Mouse (Mus musculus): ENCODE data around the gene Gm37240.

Gm37240 gene

DNA sequence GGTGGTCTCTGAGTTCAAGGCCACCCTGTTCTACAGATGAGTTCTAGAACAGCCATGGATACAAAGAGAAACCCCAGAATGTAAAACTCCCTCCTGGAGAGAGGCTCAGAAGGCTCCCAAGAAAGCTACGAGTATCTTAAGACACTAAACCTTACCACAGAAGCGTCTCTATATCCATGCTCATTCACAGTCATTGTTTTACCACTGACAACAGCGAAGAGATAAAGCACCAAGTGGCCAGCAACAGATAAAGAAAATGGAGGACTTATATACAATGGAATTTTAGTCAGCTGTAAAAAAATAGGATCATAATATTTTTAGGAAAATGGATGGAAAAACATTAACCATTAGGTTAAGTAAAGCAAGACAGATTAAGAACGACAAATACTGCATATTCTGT, 1382.1 kb downstream of the Gm37240 start:
- in situ Hi-C loops (cut with MboI; ENCODE audit: unreplicated experiment in 2 of 2): no loop called here

DNA sequence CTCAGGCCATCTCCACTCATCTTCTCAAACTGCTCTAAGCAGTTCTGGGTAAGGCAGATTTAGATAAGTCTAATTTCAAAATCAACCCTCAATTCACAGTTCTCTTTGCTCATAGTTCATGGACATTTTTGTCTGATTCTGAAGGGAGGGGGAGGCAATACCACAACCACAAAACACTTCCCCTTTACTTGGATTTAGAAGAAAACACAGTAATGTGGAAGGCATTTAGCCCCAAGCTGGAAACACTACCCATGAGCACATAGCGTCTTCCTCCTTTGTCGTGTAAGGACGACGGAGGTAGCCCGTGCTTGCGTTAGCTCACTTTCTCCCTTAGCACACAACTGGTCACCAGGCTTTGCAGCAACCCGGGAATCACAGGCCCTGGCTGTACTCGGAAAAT, 1383.0 kb downstream of the Gm37240 start:
- in situ Hi-C loops (cut with MboI; ENCODE audit: unreplicated experiment in 2 of 2): no loop called here

DNA sequence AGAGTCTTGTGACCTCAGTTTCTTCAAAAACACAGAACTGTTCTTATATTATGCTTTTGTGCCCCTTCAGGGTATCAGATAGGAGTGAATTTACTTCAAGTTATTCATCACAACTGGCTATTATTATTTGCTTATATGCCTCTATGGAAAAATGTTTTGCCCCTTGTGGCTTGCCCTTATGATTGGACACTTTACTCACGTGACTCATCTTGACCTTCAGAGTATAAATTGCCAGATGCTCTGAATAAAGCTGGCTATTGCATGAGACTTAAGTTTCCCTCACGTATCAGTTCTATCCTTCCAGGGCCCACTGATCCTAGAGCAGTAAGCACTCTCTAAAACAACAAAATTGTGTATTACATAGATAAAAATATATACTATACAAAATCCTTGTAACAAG, 1385.2 kb downstream of the Gm37240 start:
- in situ Hi-C loops (cut with MboI; ENCODE audit: unreplicated experiment in 2 of 2): no loop called here

DNA sequence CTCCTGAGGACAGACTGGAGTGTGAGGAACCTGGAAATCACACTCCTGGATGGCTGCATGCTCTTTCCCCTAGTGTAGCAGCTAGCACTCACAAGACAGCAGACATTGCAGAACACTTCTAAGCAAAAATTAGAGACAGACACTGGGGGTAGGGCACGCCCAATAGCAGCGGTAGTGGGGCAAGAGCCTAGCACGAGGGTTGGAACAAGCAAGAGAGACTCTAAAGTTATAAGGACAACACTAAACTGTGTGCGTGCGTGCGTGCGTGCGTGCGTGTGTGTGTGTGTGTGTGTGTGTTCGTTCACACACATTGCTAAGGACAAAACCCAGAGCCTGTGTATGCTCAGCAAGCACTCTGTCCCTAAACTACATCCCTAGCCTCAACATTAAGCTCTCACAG, 1386.8 kb downstream of the Gm37240 start:
- in situ Hi-C loops (cut with MboI; ENCODE audit: unreplicated experiment in 2 of 2): no loop called here

DNA sequence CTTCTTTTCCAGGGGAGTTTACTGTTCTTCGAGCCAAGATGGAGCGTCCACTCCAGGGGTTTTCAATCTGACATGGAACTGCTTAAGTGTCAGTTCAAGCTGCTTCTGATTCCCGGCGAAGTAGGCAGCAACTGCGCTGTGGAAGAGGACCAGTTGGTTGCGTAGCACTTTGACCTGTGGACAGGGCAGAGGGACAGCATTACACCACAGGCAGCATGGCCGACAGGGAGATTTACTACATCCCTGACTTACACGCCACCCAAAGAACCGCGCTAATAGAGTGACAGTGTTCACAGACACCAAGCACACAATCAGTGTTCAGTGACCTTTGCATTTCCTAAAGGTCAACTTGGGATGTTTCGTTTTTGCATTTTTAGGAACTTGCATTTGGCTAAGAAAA, 1389.6 kb downstream of the Gm37240 start:
- in situ Hi-C loops (cut with MboI; ENCODE audit: unreplicated experiment in 2 of 2): no loop called here

DNA sequence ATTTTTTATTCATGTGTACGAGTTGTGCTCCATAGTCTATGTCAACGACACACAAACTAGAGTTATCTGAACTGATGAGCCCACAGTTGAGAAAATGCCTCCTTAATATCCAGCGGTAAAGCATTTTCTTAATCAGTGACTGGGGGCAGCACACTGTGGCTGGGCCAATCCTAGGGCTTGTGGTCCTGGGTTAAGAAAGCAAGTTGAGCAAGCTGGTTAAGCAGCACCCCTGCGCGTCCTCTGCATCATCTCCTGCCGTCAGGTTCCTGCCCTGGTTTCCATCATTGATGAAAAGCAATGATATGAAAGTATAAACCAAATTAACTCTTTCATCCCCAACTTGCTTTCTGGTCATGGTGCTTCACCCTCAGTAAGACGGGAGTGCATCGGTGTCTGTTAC, 1394.7 kb downstream of the Gm37240 start:
- in situ Hi-C loops (cut with MboI; ENCODE audit: unreplicated experiment in 2 of 2): no loop called here

DNA sequence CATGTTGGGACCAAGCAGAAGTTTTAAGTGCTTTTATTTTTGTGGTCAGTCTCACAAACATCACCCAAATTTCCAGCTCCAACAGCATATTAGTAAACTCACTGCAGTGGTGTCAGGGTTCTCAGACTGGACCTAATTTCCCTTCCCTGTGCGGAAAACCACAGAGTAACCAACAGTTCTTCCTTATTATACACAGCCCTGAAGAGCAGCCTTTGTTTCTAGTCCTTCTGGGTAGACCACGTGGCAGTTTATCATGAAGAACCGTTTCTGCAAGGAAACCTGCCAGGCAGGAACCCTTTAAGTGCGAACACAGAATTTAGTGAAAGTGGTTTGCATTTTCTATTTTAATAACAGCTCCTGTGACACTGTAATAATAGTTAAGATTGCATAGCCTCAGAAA, 1395.2 kb downstream of the Gm37240 start:
- in situ Hi-C loops (cut with MboI; ENCODE audit: unreplicated experiment in 2 of 2): no loop called here

DNA sequence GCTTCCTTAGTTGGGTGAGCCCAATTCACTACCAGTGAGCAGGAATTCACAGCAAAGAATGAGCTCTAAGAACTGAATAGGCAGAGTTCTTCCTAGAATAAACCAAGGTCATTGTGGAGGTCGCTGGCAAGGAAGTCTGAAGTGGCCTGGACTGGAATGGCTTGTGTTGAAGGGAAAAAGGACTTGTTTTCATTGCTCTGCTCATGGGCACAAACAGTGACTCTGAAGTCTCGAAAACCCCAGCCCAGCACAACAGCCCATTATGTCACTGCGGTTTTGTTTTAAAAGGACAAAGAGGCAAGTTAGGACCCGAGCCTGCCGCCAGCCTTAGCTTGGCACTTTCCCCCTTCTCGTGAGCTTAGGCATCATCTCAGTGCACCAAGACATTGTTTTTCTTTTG, 1398.6 kb downstream of the Gm37240 start:
- in situ Hi-C loops (cut with MboI; ENCODE audit: unreplicated experiment in 2 of 2): no loop called here

DNA sequence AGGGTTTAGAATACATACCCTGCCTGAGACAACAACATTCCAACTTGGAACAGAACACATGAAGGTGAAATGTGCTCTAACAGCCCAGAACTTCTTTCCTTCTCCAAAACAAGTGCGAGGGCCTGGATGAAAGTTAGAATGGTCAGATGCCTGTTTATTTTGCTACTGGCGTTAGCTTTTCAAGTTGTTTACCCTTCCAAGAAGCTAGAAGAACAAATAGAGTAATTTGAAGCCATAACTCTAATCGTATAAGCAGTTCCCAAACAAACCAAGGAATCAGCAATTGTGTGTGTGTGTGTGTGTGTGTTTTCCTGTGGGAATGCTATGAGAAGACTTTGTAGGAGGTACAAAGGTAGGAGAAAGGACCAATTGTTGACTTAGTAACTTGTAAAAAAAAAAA, 1402.4 kb downstream of the Gm37240 start:
- in situ Hi-C loops (cut with MboI; ENCODE audit: unreplicated experiment in 2 of 2): no loop called here

DNA sequence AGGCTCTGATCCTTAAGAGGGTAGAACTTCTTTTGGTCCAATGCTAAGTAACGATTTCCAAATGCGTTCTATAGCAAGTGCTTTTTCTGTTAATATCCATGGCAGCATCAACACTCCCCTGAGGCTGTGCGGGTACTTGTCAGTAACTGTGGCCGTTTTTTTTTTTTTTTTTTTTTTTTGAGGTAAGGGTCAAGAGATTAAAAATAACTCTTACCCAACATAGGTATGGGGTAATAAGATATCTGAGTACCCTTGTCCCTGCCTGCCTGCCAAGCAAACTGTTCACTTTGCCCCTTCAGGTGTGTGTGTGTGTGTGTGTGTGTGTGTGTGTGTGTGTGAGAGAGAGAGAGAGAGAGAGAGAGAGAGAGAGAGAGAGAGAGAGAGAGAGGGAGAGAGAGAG, 1403.0 kb downstream of the Gm37240 start:
- in situ Hi-C loops (cut with MboI; ENCODE audit: unreplicated experiment in 2 of 2): no loop called here

DNA sequence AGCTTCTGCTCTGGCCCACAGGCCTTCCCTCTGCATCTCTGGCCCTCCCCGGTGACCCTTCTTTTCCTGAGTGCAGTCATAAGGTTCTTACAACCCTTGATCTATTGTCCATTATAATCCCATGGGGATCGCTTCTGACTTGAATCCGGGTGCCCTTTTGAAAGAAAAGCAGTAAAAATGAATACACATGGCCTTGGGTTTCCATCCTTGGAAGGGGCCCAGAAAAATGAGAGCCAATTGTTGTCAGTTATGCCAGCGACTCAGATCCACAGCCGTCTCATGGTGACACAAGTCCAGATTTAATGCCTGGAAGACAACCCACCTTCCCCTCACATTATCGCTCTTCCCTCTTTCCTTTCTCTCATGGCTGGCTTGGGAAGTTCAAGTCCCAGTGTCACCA, 1405.2 kb downstream of the Gm37240 start:
- in situ Hi-C loops (cut with MboI; ENCODE audit: unreplicated experiment in 2 of 2): no loop called here

DNA sequence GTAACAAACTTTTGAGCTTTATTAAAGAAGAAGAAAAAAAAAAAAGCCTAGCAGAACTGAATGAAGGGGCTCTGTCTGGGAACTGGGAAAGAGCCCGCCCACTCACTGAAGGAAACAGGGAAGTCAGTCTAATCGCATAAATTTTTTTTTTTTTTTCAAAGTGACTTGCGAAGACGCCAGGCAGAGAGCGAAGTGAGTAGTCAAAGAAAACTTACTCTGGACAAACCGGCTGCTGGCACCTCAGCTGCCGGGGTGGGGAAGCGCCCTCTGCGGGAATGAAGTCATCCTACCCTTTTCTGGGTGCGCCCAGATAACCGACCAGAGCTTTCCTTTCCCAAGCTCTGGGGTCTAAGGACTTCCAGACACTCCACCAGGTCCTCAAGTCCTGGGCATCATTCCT, 1406.2 kb downstream of the Gm37240 start:
- in situ Hi-C loops (cut with MboI; ENCODE audit: unreplicated experiment in 2 of 2): no loop called here

DNA sequence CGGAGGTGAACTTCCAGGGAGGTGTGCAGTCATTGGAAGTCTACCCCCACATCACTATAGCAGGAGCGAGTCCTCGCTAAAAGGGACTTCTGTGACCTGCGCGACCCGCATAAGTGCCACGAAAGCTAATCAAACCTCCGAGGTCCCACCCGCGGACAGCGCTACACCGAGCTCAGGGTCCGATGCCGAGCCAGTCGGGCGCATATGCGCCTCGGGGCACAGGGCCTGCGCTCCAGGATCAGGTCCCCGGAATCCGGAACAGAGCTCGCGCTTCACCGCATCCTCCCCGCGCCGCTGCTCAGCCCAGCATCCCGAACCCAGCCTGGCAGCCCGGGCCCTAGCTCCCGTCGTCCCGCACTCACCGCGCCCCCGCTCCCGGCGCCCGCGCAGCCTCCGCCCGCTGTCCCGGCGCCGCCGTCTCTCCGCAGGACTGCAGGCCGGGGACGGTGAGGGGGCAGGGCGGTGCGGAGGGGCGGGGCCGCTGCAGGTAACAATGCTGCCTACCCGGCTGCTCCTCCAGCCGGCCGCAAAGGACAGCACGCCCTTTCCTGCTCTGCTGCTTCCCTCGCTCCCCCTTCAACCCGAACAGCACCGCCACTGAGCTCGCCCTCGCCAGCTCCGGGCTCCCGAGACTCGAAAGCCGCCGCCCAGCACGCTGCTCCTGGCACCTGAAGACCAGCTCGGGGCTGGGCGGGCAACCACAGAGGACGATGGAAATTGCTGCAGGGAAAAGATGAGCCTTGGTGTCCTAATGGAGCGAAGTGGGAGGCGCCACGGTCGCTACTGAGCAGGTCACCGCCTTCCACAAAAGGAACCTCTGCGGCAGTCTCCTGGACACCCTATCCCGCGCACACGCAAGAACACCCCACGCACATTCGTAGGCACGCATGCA, 1407.1 kb downstream of the Gm37240 start, which contains the start of gene Fhdc1:
TSS of gene Fhdc1 (minus strand) at position 424 of the 892 bp plus-strand sequence.
- in situ Hi-C loops (cut with MboI; ENCODE audit: unreplicated experiment in 2 of 2): no loop called here

DNA sequence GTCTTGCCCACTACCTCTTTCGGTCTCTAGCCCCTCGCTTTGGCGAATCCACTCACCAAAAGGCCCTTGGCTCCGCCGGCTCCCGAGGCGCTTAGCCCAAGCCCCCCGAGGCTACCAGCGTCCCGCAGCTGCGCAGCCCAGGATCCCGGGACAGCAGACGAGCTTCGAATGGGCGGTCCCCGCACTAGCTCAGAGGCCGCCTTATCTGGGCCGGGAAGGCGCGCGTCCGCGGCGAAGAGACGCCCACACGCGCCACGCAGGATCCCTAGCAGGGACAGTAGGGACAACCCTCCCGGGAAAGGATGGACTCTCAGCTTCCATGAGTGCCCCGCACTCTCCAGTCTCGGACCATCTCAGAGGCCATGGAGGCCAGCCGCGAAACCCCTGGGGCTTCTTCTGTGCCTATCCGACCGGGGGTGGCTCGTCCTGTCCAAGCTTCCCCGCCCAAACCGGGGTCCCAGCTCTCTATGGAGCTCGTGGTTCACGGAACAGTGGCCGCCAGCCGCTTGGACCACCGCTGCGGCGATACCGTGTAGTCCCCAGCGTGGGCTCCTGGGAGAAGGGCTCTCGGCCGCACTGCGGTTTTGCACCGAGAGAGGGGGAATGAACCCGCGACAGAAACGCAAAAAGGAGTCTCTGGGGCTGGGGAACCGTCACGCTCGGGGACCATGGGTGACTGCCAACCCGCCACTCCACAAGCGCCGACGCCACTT, 1407.9 kb downstream of the Gm37240 start:
- in situ Hi-C loops (cut with MboI; ENCODE audit: unreplicated experiment in 2 of 2): no loop called here

DNA sequence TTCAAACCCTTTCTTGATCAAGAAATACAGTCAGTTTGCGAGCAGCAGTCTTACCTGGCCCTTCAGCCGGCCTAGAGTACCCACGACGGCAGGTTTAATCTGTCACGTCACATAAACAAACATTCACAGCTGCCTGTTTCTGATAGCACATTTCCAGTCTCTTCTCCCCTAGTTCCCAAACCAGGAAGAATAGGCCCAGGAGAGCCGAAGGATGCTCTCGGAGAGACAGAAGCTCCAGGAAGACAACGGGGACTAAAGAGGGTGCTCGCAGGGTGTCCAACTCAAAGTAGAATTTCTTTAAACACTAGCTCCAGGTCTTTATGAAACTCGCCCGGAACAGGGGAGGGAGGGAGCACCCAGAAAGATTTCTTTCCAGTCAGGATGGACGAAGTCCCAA, 1408.4 kb downstream of the Gm37240 start:
- in situ Hi-C loops (cut with MboI; ENCODE audit: unreplicated experiment in 2 of 2): no loop called here

DNA sequence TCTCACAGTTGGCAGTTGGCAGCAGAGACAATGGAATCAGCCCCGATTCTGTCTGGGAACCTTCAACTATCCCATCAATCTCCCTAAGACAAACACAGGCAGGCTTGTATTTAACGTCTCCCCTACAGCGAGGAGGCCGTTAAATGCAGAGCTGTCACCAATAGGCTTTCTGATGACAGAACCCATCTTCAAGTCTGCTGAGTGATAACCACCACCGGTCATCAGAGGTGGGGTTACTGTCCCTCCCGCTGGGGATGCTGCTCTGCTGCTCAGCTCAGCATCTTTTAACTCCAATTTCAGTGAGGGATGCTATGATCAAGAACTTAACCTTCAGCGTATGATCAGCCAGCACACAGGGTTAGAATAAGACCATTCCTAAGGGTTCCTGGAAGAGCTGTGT, 1409.1 kb downstream of the Gm37240 start:
- in situ Hi-C loops (cut with MboI; ENCODE audit: unreplicated experiment in 2 of 2): no loop called here

DNA sequence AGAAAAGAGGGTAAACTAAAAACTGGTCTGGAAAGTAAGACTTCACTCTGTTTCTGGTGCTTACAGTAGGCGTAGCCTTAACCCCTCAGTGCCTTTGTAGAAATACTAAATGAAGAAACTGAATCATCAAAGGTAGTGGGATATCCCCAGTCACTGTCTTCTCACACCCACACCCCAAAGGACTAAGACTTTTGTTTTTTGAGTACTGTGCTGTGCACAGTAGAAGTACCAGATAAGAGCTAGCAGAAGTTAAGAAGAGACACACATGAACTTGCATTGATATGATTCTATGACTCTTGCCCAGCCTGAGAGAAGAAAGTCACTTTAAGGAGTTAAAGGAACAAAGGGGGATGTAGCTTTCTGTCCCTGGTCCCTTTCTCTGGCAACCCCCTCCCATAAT, 1409.8 kb downstream of the Gm37240 start:
- in situ Hi-C loops (cut with MboI; ENCODE audit: unreplicated experiment in 2 of 2): no loop called here

DNA sequence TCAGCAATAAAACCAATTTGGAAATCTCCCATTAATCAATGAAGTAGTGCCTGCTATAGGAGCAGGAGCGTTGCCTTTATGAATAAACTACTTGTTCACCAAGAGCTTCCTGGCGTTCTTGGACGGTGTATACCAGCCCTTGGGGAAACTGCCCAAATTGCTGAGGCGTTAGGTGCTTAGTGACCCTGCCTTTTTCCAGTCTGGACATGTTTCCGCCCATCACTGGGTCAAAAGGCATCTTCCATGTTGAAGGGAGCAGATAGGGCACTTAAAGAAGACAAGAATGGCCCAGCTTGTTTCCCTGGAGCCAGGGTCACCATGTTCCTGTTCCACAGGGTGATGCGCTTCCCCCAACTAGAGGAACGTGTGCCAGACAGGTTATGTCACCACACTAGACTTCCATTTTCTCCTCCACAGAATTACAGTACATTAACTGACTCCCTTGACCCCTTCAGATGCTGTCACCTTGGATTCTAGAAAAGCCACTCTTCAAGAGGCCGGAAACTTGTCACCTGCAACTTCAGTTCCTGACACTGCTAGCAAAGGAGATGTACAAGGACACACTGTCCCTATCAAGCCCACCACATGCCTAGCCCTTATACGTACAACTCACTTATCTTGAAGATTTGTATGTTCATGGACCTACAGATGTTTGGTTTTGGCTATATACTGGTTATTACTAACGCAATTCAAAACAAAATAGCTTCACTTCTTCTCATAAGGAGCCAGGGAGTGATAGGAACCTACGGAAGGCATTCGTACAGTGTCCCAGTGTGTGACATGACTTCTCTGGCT, 1412.1 kb downstream of the Gm37240 start:
- in situ Hi-C loops (cut with MboI; ENCODE audit: unreplicated experiment in 2 of 2): no loop called here

DNA sequence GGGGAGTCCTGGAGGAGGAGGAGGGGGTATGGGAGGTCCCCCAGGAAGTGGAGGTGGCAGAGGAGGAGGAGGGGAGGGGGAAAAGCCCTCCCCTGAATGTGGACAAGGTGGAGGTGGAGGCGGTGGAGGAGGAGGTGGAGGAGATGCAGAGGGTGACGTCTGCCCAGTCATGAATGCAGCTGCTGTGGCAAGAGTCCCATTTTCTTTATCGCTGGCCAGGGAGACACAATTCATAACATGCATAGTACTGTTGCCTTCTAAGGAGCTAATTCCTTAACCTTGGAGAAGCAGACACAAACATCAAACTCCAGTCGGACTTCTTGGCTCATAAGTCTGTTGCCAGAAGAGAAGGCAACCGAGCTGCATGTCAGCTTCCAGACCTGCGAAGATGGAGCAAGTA, 1412.9 kb downstream of the Gm37240 start:
- in situ Hi-C loops (cut with MboI; ENCODE audit: unreplicated experiment in 2 of 2): no loop called here

DNA sequence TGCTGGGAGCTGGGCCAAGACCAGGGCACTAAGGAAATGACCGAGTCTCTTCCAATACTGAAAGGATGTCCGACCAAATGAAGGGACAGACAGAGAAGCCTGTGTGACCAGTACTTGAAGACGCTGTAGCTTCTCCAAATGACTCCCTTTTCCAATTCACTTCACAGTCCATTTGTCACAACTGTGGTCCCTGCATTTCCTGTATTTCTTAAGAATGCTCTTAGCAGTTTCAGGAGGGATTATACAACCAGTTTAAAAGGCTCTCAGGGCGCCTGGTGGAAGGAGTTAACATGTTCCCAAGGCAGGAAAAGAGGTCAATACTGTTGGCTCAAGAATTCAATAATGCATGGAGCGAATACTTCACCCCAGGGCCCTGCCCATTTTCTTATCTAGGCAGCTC, 1414.4 kb downstream of the Gm37240 start:
- in situ Hi-C loops (cut with MboI; ENCODE audit: unreplicated experiment in 2 of 2): no loop called here

DNA sequence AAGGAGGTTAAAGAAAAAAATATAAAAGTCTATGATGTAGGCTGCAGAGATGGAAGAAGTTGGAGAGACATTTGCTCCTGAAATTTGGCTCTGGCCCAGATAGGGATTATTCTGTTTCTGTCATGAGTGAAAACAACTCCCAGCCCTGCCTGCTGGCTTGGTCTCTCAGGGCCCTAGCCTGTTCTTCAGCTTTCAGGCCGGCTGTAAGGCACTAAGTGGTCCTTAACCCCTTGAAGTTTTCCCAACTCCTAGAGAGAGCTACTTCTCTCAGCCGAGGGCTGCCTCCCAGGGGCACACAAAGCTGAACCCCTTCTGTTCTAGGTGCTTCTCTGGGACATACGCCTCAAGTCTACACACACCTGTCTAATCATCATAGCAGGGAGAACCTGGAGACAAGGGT, 1414.8 kb downstream of the Gm37240 start:
- in situ Hi-C loops (cut with MboI; ENCODE audit: unreplicated experiment in 2 of 2): no loop called here
